Mouse (Mus musculus): ENCODE measurements around the gene Slc39a1. TPM values are rescaled to one million over a fixed set of nuclear protein-coding genes. Genes with fewer than 3 reads are reported as not detected.
"Not testable (repeated sequence)": the region's sequence is repeated elsewhere in the genome, so short reads cannot be mapped to it uniquely, and the experiment has no call there.

Gene Slc39a1
- total RNA-seq, 2 experiments from 2014 or later = 38.9 to 40.7 TPM

DNA sequence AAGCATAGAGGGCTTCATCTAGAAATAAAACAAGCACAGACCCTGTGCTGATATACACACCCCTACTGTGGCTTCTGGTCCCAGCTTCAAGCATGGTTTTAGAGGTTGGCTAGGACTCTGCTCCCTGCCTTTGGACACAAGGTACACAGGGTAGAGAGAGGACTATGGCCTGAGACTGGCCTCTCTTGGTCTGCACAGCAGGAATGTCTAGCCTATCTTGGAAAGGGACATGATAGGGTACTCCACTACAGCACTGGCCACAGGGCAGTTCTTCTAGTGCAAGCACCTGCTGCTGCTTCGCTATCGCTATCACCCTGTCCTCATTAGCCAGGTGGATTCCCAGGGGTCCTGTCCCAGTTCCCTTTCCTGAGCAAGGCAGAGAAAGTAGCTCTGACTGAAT is 6.7 kb upstream of the Slc39a1 start:
- no peak for DNase-seq (ENCODE audit: low spot score)

DNA sequence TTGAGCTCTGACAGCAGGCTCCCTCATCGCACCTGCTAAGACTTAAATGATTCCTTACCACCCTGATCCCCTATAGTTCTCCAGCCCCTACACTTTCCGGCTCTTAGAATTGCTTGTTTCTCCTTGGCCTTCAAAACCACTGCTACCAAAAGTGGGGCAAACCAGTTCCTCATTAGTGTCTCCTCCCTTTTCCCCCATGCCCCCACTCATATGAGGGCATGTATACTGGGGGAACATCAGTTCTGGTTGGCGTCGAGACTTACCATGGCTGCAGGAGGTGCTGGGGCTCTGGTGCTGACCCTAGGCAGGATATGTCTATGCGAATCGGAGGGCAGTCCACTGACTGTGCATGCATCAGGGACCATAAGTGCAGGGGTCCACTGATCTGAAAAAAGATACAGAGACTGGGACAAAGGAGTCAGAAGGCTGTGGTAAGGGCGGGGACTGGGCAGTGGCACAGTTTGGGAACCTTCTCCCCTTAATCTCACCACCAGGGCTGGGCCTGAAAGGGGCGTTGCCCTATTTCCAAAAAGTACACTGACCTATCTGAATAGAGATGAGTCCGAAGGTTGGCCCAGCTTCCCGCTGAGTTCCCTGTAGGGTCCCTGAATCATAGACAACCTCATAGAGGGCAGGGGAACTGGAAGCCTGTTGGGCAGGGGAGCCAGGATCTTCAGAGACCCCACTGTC is 6.2 kb upstream of the Slc39a1 start:
- DNase-seq (ENCODE audit: low spot score) = no peak

DNA sequence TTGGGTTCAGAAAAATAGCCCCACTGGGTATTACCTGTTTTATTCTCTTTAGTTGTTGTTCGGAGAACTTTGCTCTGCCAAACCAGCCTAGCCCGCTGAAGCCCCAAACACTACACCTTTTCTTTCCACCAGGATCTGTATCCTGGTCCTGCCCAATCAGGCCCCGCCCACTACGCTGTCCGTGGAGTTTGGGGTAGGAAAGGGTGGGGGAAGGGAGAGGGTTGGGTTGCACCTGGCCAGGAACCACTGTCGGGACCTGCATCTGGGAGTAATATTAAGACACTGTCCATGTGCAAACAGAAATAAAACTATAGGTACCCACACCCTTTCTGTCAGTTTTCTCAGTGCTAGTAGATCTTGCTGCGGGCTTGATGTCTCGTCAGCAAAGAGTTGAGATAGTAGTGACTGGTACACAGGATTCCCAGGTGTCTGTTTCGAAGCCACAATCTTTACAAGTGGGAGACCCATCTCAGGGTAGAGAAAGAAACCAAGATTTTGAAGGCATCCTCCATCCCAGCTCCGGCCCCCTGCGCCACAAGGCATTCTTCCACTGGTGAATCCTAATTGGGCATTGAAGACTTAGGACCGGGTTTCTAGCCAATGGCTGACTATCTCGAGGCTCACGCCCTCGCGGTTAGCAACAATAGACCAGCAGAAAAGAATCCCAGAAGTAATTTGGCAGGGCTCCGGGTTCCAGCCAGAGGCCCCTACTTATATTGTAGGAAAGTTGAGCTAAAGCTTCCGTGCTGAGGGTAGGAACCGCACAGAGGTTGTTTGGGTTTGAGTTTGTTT is 4.8 kb upstream of the Slc39a1 start, which contains the start of gene Creb3l4:
Gene Creb3l4, minus strand, starts transcription at position 529 of the 792 bp plus-strand sequence.
- no peak for DNase-seq (ENCODE audit: low spot score)

DNA sequence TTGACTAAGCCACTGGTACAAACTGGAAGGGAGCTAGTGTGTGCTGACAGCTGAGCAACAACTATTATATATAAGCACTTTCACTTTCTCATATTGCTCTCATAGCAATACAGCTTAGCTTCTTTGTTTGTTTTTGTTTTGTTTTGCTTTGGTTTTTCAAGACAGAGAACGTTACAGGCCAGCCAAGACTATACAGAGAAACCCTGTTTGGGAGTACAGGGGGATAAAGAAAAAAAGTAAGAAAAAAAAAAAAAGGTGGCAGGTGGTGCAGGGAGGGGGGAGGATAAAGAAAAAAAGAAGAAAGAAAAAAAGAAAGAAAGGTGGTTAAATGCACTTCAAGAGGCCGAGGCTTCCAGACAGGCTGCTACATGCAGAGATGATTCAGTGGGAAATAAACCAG is 2.6 kb upstream of the Slc39a1 start:
- no peak for DNase-seq (ENCODE audit: low spot score)

DNA sequence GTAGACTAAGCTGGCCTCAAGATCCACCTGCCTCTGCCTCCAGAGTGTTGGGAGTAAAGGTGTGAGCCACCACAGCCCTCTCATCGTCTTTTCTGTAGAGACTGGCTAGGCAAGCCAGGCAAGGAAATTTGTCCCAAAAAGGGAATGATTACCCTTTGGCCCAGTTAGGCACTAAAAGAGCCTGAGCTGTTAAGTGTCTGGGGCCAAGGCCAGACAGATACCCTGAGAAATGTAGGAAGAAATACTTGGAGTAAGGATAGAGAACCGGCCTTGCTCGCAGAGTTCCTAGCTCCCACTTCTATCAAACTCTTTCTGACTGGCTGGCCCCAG is 377 bp upstream of the Slc39a1 start:
- DNase-seq (ENCODE audit: low spot score) = no peak

DNA sequence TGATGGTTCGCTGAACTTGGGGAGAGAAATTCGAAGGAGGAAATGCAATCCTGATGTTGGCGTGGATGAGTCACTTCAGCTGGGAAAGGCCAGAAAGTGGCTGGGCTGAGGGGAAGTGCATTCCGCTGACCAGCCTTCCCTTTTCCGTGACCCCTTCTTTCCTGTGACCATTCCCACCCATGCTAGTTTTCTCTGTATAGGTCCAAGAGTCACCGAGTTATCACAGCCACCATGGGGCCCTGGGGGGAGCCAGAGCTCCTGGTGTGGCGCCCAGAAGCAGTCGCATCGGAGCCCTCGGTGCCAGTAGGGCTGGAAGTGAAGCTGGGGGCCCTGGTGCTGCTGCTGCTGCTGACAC is 751 bp downstream of the Slc39a1 start:
- DNase-seq (ENCODE audit: low spot score) = peak; percentile 25

DNA sequence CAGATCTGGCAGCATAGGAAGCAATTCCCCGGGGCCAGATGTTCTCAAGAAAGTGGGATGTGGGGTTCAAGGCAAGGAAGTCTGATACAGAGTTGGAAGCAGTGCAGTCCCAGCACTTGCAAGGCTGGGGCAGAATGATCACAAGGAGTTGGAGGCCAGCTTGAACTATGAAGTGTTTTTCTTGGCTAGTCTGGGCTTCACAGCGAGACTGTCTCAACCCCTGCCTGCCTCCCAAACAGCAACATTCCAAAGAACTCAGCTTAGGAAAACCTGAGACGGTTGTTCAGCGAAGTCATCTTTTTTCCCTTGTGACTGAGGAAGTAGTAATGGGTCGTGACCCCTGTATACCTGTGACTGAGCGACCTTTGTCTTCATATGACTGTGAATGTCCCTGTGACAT is 2.8 kb downstream of the Slc39a1 start:
- no peak for DNase-seq (ENCODE audit: low spot score)

DNA sequence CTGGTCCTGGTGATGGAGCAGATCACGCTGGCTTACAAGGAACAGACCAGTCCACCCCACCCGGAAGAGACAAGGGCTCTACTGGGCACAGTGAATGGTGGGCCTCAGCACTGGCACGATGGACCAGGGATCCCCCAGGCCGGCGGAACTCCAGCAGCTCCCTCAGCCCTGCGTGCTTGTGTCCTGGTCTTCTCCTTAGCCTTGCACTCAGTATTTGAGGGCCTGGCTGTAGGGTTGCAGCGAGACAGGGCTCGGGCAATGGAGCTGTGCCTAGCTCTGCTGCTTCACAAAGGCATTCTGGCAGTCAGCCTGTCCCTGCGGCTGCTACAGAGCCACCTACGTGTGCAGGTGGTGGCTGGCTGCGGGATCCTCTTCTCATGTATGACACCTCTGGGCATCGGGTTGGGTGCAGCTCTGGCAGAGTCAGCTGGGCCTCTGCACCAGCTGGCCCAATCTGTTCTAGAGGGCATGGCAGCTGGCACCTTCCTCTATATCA is 3.8 kb downstream of the Slc39a1 start:
- not testable (repeated sequence) for DNase-seq (ENCODE audit: low spot score)

DNA sequence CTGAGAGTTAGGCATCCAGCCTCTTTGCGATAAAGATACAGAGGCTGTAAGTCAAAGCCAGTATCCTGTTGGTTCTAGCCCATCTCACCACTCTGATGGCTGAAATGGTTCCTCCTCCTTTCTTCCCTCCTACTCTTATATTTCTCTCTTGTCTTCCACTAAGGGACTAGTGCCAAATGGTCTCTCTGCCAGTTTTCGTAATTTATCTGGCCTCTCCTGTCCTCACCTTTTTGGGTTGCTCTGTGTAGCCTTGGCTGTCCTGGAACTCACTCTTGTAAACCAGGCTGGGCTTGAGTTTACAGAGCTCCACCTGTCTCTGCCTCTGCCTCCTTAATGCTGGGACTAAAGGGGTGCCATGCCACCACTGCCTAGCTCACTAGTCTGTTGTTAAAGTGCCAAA is 4.7 kb downstream of the Slc39a1 start:
- DNase-seq (ENCODE audit: low spot score) = not testable (repeated sequence)

DNA sequence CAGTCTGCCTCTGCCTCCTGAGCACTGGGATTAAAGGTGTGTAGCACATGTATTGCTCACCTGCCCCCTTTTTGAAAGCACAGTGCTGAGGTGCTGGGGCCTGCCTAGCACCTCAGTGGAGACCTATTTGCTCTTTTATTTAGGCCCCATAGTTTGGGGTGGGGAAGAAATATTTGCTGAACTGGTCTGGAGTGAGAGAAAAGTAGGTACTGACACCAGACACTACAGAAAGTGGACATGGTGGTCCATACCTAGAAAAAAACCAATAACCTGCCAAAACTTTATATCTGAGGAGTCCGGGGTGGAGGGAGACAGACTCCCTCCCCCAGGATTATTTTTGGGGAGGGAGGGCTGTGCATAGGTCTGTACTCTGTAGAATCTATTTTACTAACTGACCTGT is 5.2 kb downstream of the Slc39a1 start:
- DNase-seq (ENCODE audit: low spot score) = not testable (repeated sequence)

DNA sequence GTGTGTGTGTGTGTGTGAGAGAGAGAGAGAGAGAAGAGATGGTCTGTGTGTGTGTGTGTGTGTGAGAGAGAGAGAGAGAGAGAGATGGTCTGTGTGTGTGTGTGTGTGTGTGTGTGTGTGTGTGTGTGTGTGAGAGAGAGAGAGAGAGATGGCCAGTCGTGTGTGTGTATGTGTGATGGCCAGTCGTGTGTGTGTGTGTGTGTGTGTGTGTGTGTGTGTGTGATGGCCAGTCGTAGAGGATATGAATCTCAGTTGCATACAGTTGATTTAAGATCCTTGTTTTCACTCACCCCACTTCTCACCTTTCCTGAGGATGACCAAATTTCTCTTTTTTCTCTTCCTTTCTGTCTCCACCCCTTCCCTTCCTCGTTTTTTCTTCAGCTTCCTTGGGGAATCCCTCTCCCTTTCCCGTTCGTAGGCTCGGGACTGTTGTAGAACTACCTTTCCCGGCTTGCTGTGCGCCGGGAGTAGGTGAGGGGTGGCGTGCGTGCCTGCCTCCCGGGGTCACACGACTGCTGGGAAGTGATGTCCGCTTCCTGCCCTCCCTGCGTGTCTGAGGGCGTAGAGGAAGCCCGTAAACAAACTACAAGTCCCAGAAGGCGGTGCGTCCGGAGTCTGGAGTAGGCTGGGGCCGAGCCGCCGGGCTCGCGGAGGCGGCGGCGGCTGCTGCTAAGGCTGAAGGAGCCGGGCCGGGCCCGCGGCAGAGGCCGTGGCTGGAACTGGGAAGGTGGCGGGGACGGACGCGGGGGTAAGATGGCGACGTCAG is 5.9 kb downstream of the Slc39a1 start, which contains the start of gene Crtc2:
Gene Crtc2, plus strand, starts transcription at position 511 of the 766 bp plus-strand sequence.
- peak; percentile 97 for DNase-seq (ENCODE audit: low spot score)

DNA sequence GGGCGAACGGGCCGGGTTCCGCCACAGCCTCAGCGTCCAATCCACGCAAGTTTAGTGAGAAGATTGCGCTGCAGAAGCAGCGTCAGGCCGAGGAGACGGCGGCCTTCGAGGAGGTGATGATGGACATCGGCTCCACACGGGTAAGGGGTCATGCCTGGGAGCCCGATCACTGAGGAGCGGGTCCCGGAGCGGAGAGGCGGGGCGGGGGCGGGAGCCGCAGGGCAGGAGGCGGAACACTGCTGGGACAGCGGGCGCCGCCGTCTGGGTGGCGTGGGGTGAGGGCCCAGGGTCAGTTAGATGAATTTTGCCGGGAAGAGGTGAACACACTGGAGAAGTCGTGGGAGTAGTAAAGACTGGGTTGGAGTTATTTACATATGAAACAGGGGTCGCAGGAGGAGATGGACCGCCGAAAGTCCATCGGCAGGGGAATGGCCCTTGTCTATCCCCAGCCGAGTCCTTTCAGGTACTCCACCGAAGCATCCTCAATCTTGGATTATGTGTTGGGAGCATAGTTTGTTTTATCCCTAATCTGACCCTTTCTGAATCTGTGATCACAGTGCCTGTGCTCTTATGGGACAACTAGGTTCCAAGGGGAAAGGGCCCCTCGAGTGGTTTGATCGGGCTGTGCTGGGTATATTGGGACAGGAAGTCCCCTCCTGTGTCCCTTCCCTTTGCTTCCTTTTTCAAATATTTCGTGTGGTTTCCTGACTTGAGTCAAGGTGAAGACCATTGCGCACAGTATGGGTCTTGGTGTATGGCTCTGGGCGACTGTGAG is 6.6 kb downstream of the Slc39a1 start:
- no peak for DNase-seq (ENCODE audit: low spot score)

DNA sequence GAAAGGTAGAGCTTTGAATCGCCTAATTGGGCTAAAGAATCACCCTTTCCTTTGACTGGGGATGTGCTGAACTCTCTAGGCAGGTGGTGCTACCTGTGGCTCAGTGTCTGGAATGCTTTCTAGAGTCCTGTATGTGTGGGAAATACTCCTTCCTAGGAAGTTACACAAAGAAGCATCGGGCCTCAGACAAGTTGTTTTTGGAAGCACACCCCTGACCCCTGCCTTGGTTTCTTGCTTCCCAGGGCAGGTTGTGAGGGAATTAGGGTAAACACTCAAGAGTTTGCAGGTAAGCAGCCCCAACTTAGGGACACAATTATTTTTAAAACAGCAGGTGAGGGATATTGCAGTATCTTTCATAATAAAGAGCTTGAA is 7.2 kb downstream of the Slc39a1 start:
- no peak for DNase-seq (ENCODE audit: low spot score)

DNA sequence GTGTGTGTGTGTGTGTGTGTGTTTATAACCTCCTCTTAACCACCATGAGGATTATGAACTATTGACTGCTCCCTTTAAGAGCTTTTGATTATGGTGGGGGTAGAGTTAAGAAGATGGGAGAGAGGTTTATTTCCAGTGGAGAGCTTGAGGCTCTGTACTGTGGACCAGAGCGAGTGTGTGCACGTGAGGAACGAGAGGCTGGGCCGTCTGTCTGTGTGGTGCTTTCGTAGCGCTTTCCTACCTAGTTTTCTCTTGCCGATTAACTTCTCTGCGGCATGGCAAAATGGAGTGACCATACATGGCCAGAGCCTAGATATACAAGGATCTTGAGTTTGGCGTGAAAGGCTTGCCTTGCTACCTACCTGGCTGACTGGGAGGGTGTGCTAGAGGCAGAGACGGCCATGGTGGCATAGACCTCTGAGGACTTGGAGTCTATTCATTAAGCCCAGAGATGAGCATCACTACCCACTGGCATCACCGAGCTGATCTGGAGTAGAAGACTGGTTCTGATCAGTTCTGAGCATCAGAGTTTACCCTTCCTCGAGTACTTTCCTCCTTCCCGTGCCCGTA is 7.9 kb downstream of the Slc39a1 start:
- no peak for DNase-seq (ENCODE audit: low spot score)

DNA sequence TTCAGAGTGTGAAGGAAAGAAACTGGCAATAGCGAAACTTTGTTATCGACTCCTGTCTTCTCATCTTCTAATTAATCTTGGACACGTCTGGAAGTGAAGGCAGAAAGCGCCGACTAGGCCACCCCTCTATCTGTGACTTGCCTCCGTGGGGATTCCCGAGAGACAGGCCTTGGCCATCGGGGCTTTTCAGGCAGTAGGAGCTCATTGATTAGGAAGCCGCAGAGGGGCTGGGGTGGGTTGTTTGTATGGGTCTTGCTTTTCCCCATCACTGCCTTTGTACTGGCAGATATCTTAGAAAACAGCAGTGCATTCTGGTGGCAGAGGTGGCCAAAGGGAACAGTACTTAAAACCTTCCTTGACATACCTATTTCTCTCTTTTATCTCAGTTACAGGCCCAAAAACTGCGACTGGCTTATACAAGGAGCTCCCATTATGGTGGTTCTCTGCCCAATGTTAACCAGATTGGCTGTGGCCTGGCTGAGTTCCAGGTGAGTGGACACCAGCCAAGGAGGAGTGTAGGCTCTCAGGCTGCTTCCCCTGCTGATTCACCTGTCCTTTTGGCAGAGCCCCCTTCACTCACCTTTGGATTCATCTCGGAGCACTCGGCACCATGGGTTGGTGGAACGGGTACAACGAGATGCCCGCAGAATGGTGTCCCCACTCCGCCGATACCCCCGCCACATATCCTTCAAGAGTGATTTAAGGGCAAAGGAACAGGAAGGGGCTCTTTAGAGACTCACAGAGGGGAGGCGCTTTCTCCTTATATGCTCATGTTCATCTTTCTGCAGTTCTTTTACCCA is 9.0 kb downstream of the Slc39a1 start:
- no peak for DNase-seq (ENCODE audit: low spot score)

DNA sequence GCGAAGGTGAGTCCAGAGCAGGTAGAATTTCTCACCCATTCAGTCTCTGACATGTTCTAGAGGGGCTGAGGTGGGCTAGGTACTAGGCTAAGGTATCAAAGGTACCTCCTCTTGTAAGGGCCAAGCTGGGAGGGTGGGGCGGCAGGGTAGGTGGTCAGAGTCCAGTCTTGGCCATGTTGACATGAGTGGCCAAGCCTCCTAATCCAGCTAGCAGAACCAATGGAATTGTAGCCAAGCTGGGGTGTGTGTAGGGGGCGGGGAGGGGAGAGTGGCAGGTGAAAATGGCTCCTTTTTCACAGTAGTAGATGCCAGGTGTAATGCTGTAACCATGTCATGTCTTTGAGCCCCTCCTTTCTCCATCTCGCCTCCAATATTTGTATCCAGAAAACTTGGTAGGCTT is 10.5 kb downstream of the Slc39a1 start:
- no peak for DNase-seq (ENCODE audit: low spot score)

DNA sequence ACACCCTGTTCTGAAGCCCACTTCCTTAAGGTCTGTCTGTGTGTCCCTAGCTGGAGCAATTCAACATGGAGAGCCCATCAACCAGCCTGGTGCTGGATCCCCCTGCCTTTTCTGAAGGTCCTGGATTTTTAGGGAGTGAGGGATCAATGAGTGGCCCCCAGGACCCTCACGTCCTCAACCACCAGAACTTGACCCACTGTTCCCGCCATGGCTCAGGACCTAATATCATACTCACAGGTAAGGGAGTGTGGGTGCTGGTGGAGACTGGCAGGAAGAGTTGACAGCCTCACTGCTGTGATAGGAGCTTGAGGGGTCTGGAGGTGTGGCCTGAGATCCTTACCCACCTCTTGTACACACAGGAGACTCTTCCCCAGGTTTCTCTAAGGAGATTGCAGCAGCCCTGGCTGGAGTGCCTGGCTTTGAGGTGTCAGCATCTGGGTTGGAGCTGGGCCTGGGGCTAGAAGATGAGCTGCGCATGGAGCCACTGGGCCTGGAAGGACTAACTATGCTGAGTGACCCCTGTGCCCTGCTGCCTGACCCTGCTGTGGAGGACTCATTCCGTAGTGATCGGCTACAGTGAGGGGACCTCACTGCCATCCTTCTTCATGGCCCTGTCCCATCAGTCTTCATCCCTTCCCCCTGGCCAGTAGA is 15.3 kb downstream of the Slc39a1 start:
- no peak for DNase-seq (ENCODE audit: low spot score)

DNA sequence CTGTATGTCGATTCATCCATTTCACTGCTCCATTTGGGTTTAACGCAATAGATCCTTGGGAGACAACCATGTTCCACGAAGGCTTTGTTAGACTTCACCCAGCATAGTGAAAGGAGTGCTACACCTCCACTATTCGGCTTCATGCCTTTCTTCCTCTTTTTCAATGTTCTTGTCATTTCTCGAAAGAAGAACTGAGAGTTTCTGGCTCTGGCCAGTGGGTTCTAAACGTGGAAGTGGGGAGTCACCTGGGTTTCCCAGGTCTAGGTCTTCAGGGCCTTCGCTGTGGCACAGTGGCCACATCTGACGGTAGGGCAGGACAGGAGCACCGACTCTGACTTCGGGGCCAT is 16.7 kb downstream of the Slc39a1 start:
- DNase-seq (ENCODE audit: low spot score) = no peak

DNA sequence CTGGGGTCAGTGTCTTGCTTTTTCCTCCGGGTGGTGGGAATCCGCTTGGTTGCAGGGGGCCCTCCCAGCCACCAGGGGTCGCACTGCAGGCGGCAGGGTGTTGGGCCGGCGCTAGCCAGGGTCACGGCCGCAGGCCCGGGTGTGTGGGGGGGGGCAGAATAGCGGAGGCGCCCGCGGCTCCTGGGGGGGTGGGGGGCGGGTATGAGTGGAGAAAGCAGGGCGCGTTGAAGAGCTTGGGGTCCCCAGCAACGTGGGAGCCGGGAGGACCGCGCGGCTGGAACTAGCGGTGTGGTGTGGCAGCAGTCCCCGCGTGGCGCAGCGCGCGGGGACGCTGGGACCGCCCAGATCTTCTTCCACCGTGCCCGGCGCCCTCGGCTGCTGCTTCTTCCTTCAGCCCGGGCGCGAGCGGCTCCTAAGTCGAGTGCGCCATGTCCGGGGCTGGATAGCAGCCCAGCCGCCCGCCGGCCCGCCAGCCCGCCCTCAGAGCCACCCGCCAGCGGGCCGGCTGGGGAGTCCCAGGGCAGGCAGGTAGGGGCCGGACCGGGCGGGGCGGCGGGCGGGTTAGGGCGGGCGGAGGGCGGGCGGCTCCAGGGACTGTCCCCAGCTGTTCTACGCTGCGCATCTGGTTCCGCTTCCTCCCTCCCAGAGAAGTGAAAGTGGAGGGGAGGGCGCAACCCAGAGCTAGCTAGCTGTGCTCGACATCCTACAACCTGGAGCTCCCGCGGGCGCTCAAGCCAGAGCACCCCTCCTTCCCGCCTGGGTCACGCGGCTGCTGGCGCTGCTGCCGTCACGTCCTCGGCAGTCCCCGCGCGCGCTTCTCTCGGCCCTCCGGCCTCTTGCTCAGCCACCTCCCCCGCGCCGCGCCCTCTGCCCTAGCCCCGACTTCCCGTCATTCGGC is 17.3 kb downstream of the Slc39a1 start, which contains the start of gene Dennd4b:
Gene Dennd4b, plus strand, starts transcription at position 152 of the 898 bp plus-strand sequence.
- DNase-seq (ENCODE audit: low spot score) = peak; percentile 95

Data from gastrocnemius, adult 18-20 months (tissue).